Mouse (Mus musculus) cerebellum, postnatal 14 days (tissue): Measurements from ENCODE around the gene Galnt14.
A peak's percentile ranks its signal among the peaks of the same experiment; 100 is the strongest.

Experiments used
- DNase-seq, 2 experiments: peaks; one replicate each; pipeline ENCODE4 v3.0.0; 2021; ENCODE audit warnings: mixed read lengths in 2 of 2

Gene Galnt14

GRCm38 (mm10) chr17:73502613-73503012 is 207.6 kb downstream of the Galnt14 start:
- no peak for DNase-seq

- no peak for DNase-seq
These were observed 220.7 kb downstream of the Galnt14 start for GRCm38 (mm10) chr17:73489519-73489918.

GRCm38 (mm10) chr17:73487792-73488191 is 222.5 kb downstream of the Galnt14 start:
- DNase-seq, result peak in 1 of 2 experiments; percentile 14

GRCm38 (mm10) chr17:73487380-73487779 is 222.9 kb downstream of the Galnt14 start:
- no peak for DNase-seq

GRCm38 (mm10) chr17:73477096-73478076 is 232.9 kb downstream of the Galnt14 start:
- DNase-seq, result no peak

- DNase-seq, result no peak
These were observed 235.9 kb downstream of the Galnt14 start for GRCm38 (mm10) chr17:73474371-73474770.

GRCm38 (mm10) chr17:73473012-73473411 is 237.2 kb downstream of the Galnt14 start:
- no peak for DNase-seq

- no peak for DNase-seq
These were observed 249.4 kb downstream of the Galnt14 start for GRCm38 (mm10) chr17:73460874-73461273.

GRCm38 (mm10) chr17:73458741-73459140 is 251.5 kb downstream of the Galnt14 start:
- DNase-seq, result no peak

- no peak for DNase-seq
These were observed 253.7 kb downstream of the Galnt14 start for GRCm38 (mm10) chr17:73456551-73456950.

GRCm38 (mm10) chr17:73453646-73454045 is 256.6 kb downstream of the Galnt14 start:
- DNase-seq, result no peak

GRCm38 (mm10) chr17:73452151-73452760 is 258.0 kb downstream of the Galnt14 start:
- DNase-seq, result no peak

GRCm38 (mm10) chr17:73449104-73449503 is 261.1 kb downstream of the Galnt14 start:
- DNase-seq, result no peak
